Mouse (Mus musculus): ENCODE data around the gene Hdac7.

- TF ChIP-seq POLR2A (IDR thresholded peaks at IDR 0.05; ENCODE audit: borderline replicate concordance, extremely low read depth, low read depth, low read length) (no peak), CTCF (IDR thresholded peaks at IDR 0.05; ENCODE audit: insufficient read depth, low read length) (no peak)
Measured at GRCm38 (mm10) chr15:97824042-97824441, 20.3 kb downstream of the Hdac7 start.
